ENCODE assay signal across 8 mouse cellular contexts in genomic region chr17:57275997-57276351, GRCm38 (mm10). TPM values are rescaled to one million over a fixed set of nuclear protein-coding genes. Genes with fewer than 3 reads are reported as not detected.
DNase-seq lines count a peak whose midpoint lies in the region; ATAC-seq and TF ChIP-seq lines count a peak whose summit lies in the region.

No protein-coding gene starts in this region.

- DNase-seq in embryo, embryonic 11 days = peak; percentile 11
- DNase-seq in embryo, embryonic 10 days (ENCODE audit: low spot score) = no peak
- DNase-seq in kidney, postnatal 10 days = peak; percentile 31
- DNase-seq in thymus, postnatal 4 days = no peak
- DNase-seq in layer of hippocampus, adult 9-11 months = no peak

- H3K4me1 ChIP-seq in ES-Bruce4 (ENCODE audit: control insufficient read depth, insufficient read depth, low read length) = no peaks in the 10 kb centered on the region
- peaks cover 18% of the 10 kb centered on the region for H3K4me1 ChIP-seq in forebrain, embryonic 12.5 days
- H3K4me1 ChIP-seq in neural tube, embryonic 13.5 days (replicated peaks) = peaks cover 25% of the 10 kb centered on the region

- ATAC-seq in forebrain, embryonic 12.5 days (ENCODE audit: low FRiP score) = peak; percentile 3; the same call in 1 of the 2 replicates
- peak; percentile 19; the same call in 1 of the 2 replicates for ATAC-seq in neural tube, embryonic 13.5 days (ENCODE audit: low read depth)

- H3K9me3 ChIP-seq in ES-Bruce4 (replicated peaks; ENCODE audit: control insufficient read depth, insufficient read depth, low read length, poor library complexity, severe bottlenecking) = peaks cover 3% of the 10 kb centered on the region; the same call in 1 of the 2 replicates
- no peaks in the 10 kb centered on the region for H3K9me3 ChIP-seq in forebrain, embryonic 12.5 days
- no peaks in the 10 kb centered on the region for H3K9me3 ChIP-seq in neural tube, embryonic 13.5 days

- no peak overlapping the region for H3K9ac ChIP-seq in ES-Bruce4 (ENCODE audit: low read depth, poor library complexity, severe bottlenecking)
- 0 out of 2 replicates have a peak overlapping the region, but pooled peaks have one; percentile 5 for H3K9ac ChIP-seq in forebrain, embryonic 12.5 days
- peak overlapping the region; percentile 64 for H3K9ac ChIP-seq in neural tube, embryonic 13.5 days

- TF ChIP-seq EP300 in ES-Bruce4 (IDR thresholded peaks at IDR 0.05; ENCODE audit: insufficient read depth, low read depth, low read length) = no peak

- TF ChIP-seq POLR2A in ES-Bruce4 (IDR thresholded peaks at IDR 0.05; ENCODE audit: insufficient read depth, low read length) = no peak

- peak overlapping the region; percentile 62 for H3K4me2 ChIP-seq in forebrain, embryonic 12.5 days
- peak overlapping the region; percentile 64 for H3K4me2 ChIP-seq in neural tube, embryonic 13.5 days

- no peak for TF ChIP-seq CTCF in ES-Bruce4 (IDR thresholded peaks at IDR 0.05; ENCODE audit: low read depth, low read length)

- H3K4me3 ChIP-seq in ES-Bruce4 (ENCODE audit: low read depth, low read length) = peak overlapping the region; percentile 44
- peak overlapping the region; percentile 42 for H3K4me3 ChIP-seq in forebrain, embryonic 12.5 days (replicated peaks)
- peak overlapping the region; percentile 44 for H3K4me3 ChIP-seq in neural tube, embryonic 13.5 days

- WGBS in forebrain, embryonic 12.5 days = 3% methylated on average over 13 of the region's 13 CpGs
- 3% methylated on average over 13 of the region's 13 CpGs for WGBS in neural tube, embryonic 13.5 days

- no peaks in the 10 kb centered on the region for H3K27me3 ChIP-seq in ES-Bruce4 (ENCODE audit: control insufficient read depth, insufficient read depth, low read length, poor library complexity, severe bottlenecking)
- peaks cover 63% of the 10 kb centered on the region for H3K27me3 ChIP-seq in forebrain, embryonic 12.5 days
- H3K27me3 ChIP-seq in neural tube, embryonic 13.5 days = peaks cover 55% of the 10 kb centered on the region

- no peaks in the 10 kb centered on the region for H3K36me3 ChIP-seq in ES-Bruce4 (ENCODE audit: control insufficient read depth, insufficient read depth, low read length, poor library complexity, severe bottlenecking)
- H3K36me3 ChIP-seq in forebrain, embryonic 12.5 days (replicated peaks) = no peaks in the 10 kb centered on the region
- H3K36me3 ChIP-seq in neural tube, embryonic 13.5 days = no peaks in the 10 kb centered on the region

- H3K27ac ChIP-seq in ES-Bruce4 (ENCODE audit: insufficient read depth, low read length) = no peak overlapping the region
- no peak overlapping the region for H3K27ac ChIP-seq in forebrain, embryonic 12.5 days
- no peak overlapping the region for H3K27ac ChIP-seq in neural tube, embryonic 13.5 days (replicated peaks)

RNA-seq across cellular contexts. Expression of gene Vav1, which starts 2.9 kb away (rescaled TPM):
- polyA plus RNA-seq in ES-Bruce4 (2011; ENCODE audit: insufficient read depth, insufficient read length, low read depth, missing spikeins) = not detected in 2 replicates
- 1.2 and 1.4 TPM in 2 replicates for polyA plus RNA-seq in forebrain, embryonic 12.5 days (2016; fragmentation: Nextera tagmentation; extraction: Ambion mirVana)
- polyA plus RNA-seq in neural tube, embryonic 13.5 days (2015; fragmentation: Nextera tagmentation; extraction: Ambion mirVana) = 1.5 and 1.8 TPM in 2 replicates

RNA-seq across cellular contexts. Expression of gene Trip10, which starts 26.7 kb away (rescaled TPM):
- 59.0 and 61.1 TPM in 2 replicates for polyA plus RNA-seq in ES-Bruce4 (2011; ENCODE audit: insufficient read depth, insufficient read length, low read depth, missing spikeins)
- 26.2 and 27.1 TPM in 2 replicates for polyA plus RNA-seq in forebrain, embryonic 12.5 days (2016; fragmentation: Nextera tagmentation; extraction: Ambion mirVana)
- polyA plus RNA-seq in neural tube, embryonic 13.5 days (2015; fragmentation: Nextera tagmentation; extraction: Ambion mirVana) = 14.7 and 15.4 TPM in 2 replicates

RNA-seq across cellular contexts. Expression of gene Gpr108, which starts 27.7 kb away (rescaled TPM):
- 13.1 and 14.2 TPM in 2 replicates for polyA plus RNA-seq in ES-Bruce4 (2011; ENCODE audit: insufficient read depth, insufficient read length, low read depth, missing spikeins)
- polyA plus RNA-seq in forebrain, embryonic 12.5 days (2016; fragmentation: Nextera tagmentation; extraction: Ambion mirVana) = 20.1 and 20.9 TPM in 2 replicates
- 23.8 and 24.8 TPM in 2 replicates for polyA plus RNA-seq in neural tube, embryonic 13.5 days (2015; fragmentation: Nextera tagmentation; extraction: Ambion mirVana)

RNA-seq across cellular contexts. Expression of gene C3, which starts 48.0 kb away (rescaled TPM):
- 0.94 TPM in 1 of 2 replicates, not detected in the other for polyA plus RNA-seq in ES-Bruce4 (2011; ENCODE audit: insufficient read depth, insufficient read length, low read depth, missing spikeins)
- polyA plus RNA-seq in forebrain, embryonic 12.5 days (2016; fragmentation: Nextera tagmentation; extraction: Ambion mirVana) = 0.04 and 0.14 TPM in 2 replicates
- polyA plus RNA-seq in neural tube, embryonic 13.5 days (2015; fragmentation: Nextera tagmentation; extraction: Ambion mirVana) = 1.6 and 1.9 TPM in 2 replicates

Comparison
In these comparisons a context has a peak if more than half of its experiments do, and no peak if none do; other contexts are left out.
1. DNase-seq: peak in embryo, embryonic 11 days (single experiment) and kidney, postnatal 10 days (single experiment); none in embryo, embryonic 10 days (single experiment), thymus, postnatal 4 days (single experiment) and layer of hippocampus, adult 9-11 months (single experiment).
2. Peak in every context shown above with its lines, with median percentiles within 50 percentile points of each other: H3K4me3 ChIP-seq.